23 mouse cellular contexts compared by ENCODE assay signal in the genomic region with DNA sequence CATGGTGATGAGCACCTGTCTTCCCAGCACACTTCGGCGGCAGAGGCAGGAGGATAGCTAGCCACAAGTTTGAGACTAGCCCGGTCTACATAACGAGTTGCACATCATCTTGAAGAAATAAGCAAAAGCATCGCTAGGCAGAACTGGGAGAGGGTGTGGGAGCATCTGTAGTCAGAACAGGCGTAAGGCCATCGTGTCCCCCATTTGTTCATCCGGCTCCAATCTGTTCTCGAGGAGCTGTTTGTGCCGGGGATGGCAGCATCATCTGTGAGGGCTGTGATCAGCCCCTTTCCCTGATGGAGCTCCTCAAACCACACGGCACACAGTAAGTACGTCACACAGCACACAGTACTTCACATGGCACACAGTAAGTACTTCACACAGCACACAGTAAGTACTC. TPM values are rescaled to one million over a fixed set of nuclear protein-coding genes. Genes with fewer than 3 reads are reported as not detected.
DNase-seq lines count a peak whose midpoint lies in the region; ATAC-seq and TF ChIP-seq lines count a peak whose summit lies in the region.
"Had no signal": no experiment of that assay in that cellular context is flagged by ENCODE, and none has a peak within 500 bp of the region (broad histone marks: within the 10 kb centered on the region; RNA-seq: fewer than 3 reads in every experiment).

No protein-coding gene starts in this region.

- intact Hi-C loops in gastrocnemius, adult 2 months (cut with DNase I) = no loop called here
- intact Hi-C loops in gastrocnemius, postnatal 36 days (cut with DNase I) = no loop called here

- no peak for TF ChIP-seq CTCF in gastrocnemius, adult 2 months (IDR thresholded peaks at IDR 0.05)

- ATAC-seq in inflammation-experienced regulatory T-cells, adult 6 months = no peak
- ATAC-seq: forebrain, embryonic 16.5 days had no signal

- no peak overlapping the region for H3K4me3 ChIP-seq in gastrocnemius, adult 2 months
- H3K4me3 ChIP-seq: embryonic facial prominence, embryonic 10.5 days; heart, adult 2 months; heart, embryonic 15.5 days; hindbrain, embryonic 15.5 days had no signal

- 0 out of 2 replicates have a peak overlapping the region, but pooled peaks have one; percentile 77 for H3K27ac ChIP-seq in gastrocnemius, adult 2 months
- H3K27ac ChIP-seq: embryonic facial prominence, embryonic 10.5 days; heart, adult 2 months; heart, embryonic 15.5 days; hindbrain, embryonic 15.5 days had no signal

- DNase-seq in gastrocnemius, adult 2 months = no peak
- no peak for DNase-seq in gastrocnemius, postnatal 36 days
- peak; percentile 68 to 86 for DNase-seq in layer of hippocampus, adult 18-20 months (ENCODE audit: low spot score in 2 of 2)
- no peak for DNase-seq in layer of hippocampus, adult 9-10 months (ENCODE audit: low spot score)
- peak; percentile 74 for DNase-seq in layer of hippocampus, adult 9-11 months
- DNase-seq in retina, postnatal 1 day = no peak
- DNase-seq: adrenal gland, adult 2 months; adrenal gland, postnatal 25 days; cerebellum, adult 2 months; cerebellum, postnatal 10 days; gastrocnemius, postnatal 10 days; heart, adult 2 months; heart, postnatal 14 days had no signal

RNA-seq across cellular contexts. Expression of gene Crybb3, which starts 45.1 kb away (rescaled TPM):
- 1 to 10 TPM in 1 of 2 experiments, under 1 TPM in 1; 0.79 to 1.0 TPM for total RNA-seq in gastrocnemius, adult 2 months (2021)
- under 1 TPM; 0.54 to 0.66 TPM for total RNA-seq in gastrocnemius, postnatal 36 days (2021)
- 1 to 10 TPM; 1.6 to 2.1 TPM for total RNA-seq in layer of hippocampus, adult 18-20 months (2021)
- 1 to 10 TPM in 1 of 3 experiments, not detected in 2; 1.3 TPM for polyA plus RNA-seq in inflammation-experienced regulatory T-cells, adult 6 months (2017; shearing (Covaris generic))
- total RNA-seq: hematopoietic stem cell, adult 5-6 weeks had no signal

RNA-seq across cellular contexts. Expression of gene Crybb2, which starts 56.6 kb away (rescaled TPM):
- total RNA-seq in gastrocnemius, adult 2 months (2021) = not detected
- total RNA-seq in gastrocnemius, postnatal 36 days (2021) = not detected
- total RNA-seq in layer of hippocampus, adult 18-20 months (2021) = not detected
- polyA plus RNA-seq in inflammation-experienced regulatory T-cells, adult 6 months (2017; shearing (Covaris generic)) = not detected
- total RNA-seq: adrenal gland, adult 2 months; adrenal gland, postnatal 25 days; ES-E14; gastrocnemius, postnatal 10 days; heart, adult 2 months; heart, postnatal 14 days; hematopoietic stem cell, adult 5-6 weeks had no signal
- polyA plus RNA-seq: adrenal gland, adult 2 months; cerebellum, adult 2 months; embryonic facial prominence, embryonic 10.5 days; embryonic facial prominence, embryonic 14.5 days; forebrain, embryonic 16.5 days; gonadal fat pad, adult 2 months; heart, adult 2 months; heart, embryonic 11.5 days; heart, embryonic 15.5 days; hindbrain, embryonic 15.5 days had no signal

Comparison
In these comparisons a context has a peak if more than half of its experiments do, and no peak if none do; other contexts are left out.
1. DNase-seq: peak in layer of hippocampus, adult 18-20 months (2 of 2) and layer of hippocampus, adult 9-11 months (single experiment); none in gastrocnemius, adult 2 months (single experiment), gastrocnemius, postnatal 36 days (0 of 2), layer of hippocampus, adult 9-10 months (single experiment) and retina, postnatal 1 day (single experiment).